Mouse (Mus musculus): Measurements from ENCODE around the gene Hrc.

DNA sequence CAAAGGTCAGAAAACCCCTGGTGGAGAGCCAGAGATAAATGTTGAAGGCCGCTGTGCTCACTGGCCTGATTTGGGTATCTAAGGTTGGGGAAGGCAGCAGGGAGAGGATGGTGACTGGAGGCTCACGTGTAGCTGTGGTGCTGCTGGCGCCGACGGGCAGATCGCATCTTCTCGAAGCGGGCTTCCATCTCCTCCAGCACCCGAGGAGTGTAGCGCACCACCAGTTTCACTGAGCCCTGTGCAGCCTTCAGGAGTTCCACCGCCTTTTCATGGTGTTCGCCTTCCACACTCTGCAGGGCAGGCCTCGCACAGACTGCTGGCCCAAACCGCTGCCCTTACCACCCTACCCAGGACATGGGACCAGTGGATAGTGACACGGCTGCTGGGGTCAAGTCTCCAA, 33.1 kb downstream of the Hrc start:
- TF ChIP-seq CTCF (IDR thresholded peaks at IDR 0.05; ENCODE audit: borderline replicate concordance, insufficient read depth, low read length) (no peak), POLR2A (IDR thresholded peaks at IDR 0.05; ENCODE audit: low read depth, low read length) (no peak)

Data from embryonic fibroblast, embryonic 13.5 days (primary cell).